Mouse (Mus musculus): ENCODE data around the gene 4933412E24Rik.

4933412E24Rik gene

GRCm38 (mm10) chr15:60016513-60016912 is at the start of gene 4933412E24Rik:
4933412E24Rik (minus strand) TSS chr15:60016613.
- no peak for DNase-seq (ENCODE audit: low spot score)

DNA sequence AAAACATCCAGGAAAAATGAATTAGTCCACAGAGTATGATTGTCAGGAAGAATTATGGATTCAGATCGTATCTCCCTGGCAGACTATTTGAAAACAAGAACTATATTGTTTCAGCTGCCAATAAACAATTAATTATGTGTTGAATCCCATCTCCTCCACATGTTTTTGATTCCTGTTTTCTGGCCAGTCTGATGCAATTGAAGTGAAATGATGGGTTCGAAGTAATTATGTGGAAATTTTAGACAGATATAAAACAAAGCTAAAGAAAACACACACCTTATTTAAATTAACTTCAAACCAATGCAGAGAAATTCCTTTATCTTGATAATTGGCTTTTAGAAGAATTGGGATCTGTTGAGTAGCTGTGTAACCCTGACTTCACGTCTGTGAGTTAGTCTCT is 14.3 kb upstream of the 4933412E24Rik start:
- DNase-seq (ENCODE audit: low spot score): no peak

DNA sequence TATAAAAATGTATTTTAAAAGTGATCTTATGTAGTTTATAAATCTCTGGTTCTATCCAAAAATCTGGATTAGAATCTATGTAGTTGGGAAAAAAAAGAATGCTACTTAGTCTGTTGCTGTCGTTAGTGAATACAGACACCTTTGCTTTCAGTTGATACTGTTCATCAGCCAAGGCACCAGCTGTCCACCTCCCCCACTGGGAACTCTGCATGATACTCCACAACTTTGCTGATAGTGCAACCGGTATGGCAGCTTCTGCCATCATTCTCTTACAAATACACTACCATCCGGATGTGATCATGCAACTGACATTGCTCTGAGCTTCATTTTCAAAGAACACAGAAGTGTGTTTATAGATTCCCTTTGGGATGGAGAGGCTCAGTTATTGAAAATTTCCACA is 4.8 kb upstream of the 4933412E24Rik start:
- DNase-seq (ENCODE audit: low spot score): no peak

GRCm38 (mm10) chr15:60010199-60010598 is 6.2 kb downstream of the 4933412E24Rik start:
- DNase-seq (ENCODE audit: low spot score): no peak

DNA sequence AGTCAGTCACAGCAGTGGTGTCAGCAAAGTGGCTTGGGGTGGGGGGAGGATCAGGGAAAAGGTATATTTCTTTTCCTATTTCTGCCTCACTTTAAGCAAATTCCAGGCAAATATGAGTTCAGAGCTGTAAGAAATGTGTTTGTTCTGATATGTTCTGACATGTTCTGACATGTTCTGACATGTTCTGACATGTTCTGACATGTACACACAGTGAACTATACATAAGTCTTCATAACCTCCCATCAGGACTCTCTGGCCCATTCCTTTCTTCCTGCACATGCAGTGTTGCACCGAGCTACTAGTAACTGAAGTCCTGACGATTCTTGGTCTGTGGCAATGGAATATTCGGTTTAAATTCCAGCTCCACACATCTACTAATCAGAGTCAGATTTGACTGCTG is 6.8 kb downstream of the 4933412E24Rik start:
- DNase-seq (ENCODE audit: low spot score): no peak

- DNase-seq (ENCODE audit: low spot score): no peak
Measured at GRCm38 (mm10) chr15:59983777-59984176, 32.6 kb downstream of the 4933412E24Rik start.

GRCm38 (mm10) chr15:59975310-59975709 is 41.1 kb downstream of the 4933412E24Rik start:
- DNase-seq (ENCODE audit: low spot score): no peak

GRCm38 (mm10) chr15:59974584-59974983 is 41.8 kb downstream of the 4933412E24Rik start:
- no peak for DNase-seq (ENCODE audit: low spot score)

DNA sequence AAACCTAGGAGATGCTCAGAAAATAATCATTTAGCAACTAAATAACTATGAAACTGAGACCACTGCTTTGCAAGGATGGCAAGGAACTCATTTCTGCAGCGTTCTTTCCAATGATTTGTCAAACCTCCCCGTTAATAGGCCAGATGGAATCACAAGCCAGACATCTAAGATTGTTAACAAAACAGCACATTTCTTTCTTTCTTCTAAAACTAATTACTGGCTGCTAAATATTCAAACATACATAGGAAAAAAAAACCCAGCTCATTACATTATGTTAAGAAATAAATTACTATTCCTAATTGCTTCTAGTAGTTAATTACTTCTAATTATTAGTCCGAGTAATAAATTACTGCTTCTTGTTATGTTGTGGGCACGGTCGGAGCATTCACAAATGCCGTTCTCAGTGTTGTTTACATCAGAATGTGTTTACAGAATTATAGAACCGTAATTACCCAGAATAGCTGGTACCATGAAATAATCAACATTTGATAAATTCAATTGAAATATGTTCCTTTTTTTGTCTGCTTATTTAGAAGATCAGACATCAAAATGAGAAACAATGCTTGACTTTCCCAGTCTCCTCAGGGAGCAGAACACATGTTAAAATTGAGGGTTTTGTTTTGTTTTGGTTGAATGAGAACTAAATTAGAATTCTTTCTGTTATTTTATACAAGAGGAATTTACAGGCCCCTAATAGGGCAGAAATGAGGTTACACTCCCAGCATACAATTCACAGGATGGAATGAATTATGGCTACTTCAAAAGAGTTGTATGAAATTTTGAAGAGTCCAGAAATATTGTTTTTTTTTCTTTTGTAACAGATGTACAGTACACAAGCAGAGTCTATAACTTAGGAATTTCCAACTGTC is 42.5 kb downstream of the 4933412E24Rik start:
- no peak for DNase-seq (ENCODE audit: low spot score)
